Mouse (Mus musculus) T-cell, adult 2 months (primary cell): ENCODE results near the gene Rae1.

Experiments
- DNase-seq: peaks from one replicate; pipeline ENCODE4 v3.0.0; 2022; ENCODE audit warnings: low spot score

Rae1 gene

GRCm38 (mm10) chr2:173027169-173027823 is 27.4 kb downstream of the Rae1 start:
- no peak for DNase-seq

GRCm38 (mm10) chr2:173027824-173028495 is 28.0 kb downstream of the Rae1 start:
- no peak for DNase-seq

- no peak for DNase-seq
These were observed 28.7 kb downstream of the Rae1 start for GRCm38 (mm10) chr2:173028508-173029031.

GRCm38 (mm10) chr2:173030591-173031338 is 30.8 kb downstream of the Rae1 start:
- DNase-seq: peak; percentile 35

- DNase-seq: peak; percentile 31
These were observed 33.6 kb downstream of the Rae1 start for GRCm38 (mm10) chr2:173033531-173033930.

- no peak for DNase-seq
These were observed 35.1 kb downstream of the Rae1 start for GRCm38 (mm10) chr2:173034998-173035397.

GRCm38 (mm10) chr2:173035653-173036052 is 35.7 kb downstream of the Rae1 start:
- DNase-seq: no peak

- no peak for DNase-seq
These were observed 36.1 kb downstream of the Rae1 start for GRCm38 (mm10) chr2:173036055-173036454.

- DNase-seq: no peak
These were observed 36.7 kb downstream of the Rae1 start for GRCm38 (mm10) chr2:173036611-173037010.

- DNase-seq: no peak
These were observed 37.4 kb downstream of the Rae1 start for GRCm38 (mm10) chr2:173037347-173037746.

- peak; percentile 62 for DNase-seq
These were observed 38.1 kb downstream of the Rae1 start for GRCm38 (mm10) chr2:173037827-173038607.

GRCm38 (mm10) chr2:173039041-173039440 is 39.1 kb downstream of the Rae1 start:
- DNase-seq: no peak

GRCm38 (mm10) chr2:173040803-173041202 is 40.9 kb downstream of the Rae1 start:
- DNase-seq: no peak

GRCm38 (mm10) chr2:173041242-173041641 is 41.3 kb downstream of the Rae1 start:
- DNase-seq: no peak

- DNase-seq: no peak
These were observed 42.0 kb downstream of the Rae1 start for GRCm38 (mm10) chr2:173041893-173042292.

GRCm38 (mm10) chr2:173042504-173043162 is 42.7 kb downstream of the Rae1 start:
- no peak for DNase-seq

- DNase-seq: no peak
These were observed 44.5 kb downstream of the Rae1 start for GRCm38 (mm10) chr2:173044198-173044970.

GRCm38 (mm10) chr2:173046582-173047297 is 46.8 kb downstream of the Rae1 start:
- DNase-seq: peak; percentile 79

- DNase-seq: no peak
These were observed 47.6 kb downstream of the Rae1 start for GRCm38 (mm10) chr2:173047471-173047870.
